Mouse (Mus musculus) urinary bladder, postnatal 10 days (tissue): ENCODE results near the gene Spx.

Experiments
- DNase-seq: peaks from one replicate; pipeline ENCODE4 v3.0.0; 2022; ENCODE audit warnings: low spot score

Spx gene

GRCm38 (mm10) chr6:142412906-142413491 is at the start of gene Spx:
Gene Spx (plus strand): TSS chr6:142413441.
- no peak for DNase-seq

- no peak for DNase-seq
Measured at GRCm38 (mm10) chr6:142365742-142366472, 47.3 kb upstream of the Spx start.

- DNase-seq, result no peak
Measured at GRCm38 (mm10) chr6:142366473-142367018, 46.7 kb upstream of the Spx start.

DNA sequence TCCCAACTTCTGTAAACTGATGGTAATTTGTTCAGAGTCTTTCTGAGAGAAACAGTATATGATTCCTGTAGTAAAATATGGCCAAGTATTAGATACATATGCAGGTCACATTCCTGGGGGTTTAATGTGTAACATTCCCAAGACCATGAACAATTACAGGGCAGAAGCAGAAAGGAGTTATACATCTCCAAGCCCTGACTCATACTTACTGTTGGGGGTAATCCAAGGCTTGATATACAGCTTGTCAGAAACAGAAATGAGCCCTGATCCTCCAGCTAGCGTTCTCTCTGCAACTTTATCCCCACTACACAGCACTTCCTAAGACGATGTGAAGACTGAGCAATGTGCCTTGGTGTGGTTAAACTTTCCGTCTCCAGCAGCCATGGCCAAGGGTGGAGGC is 45.7 kb upstream of the Spx start:
- DNase-seq, result no peak

- no peak for DNase-seq
Measured at GRCm38 (mm10) chr6:142369568-142369967, 43.7 kb upstream of the Spx start.

- DNase-seq, result no peak
Measured at GRCm38 (mm10) chr6:142377081-142377480, 36.2 kb upstream of the Spx start.

- DNase-seq, result no peak
Measured at GRCm38 (mm10) chr6:142378576-142379330, 34.5 kb upstream of the Spx start.

- DNase-seq, result no peak
Measured at GRCm38 (mm10) chr6:142379961-142380360, 33.3 kb upstream of the Spx start.

DNA sequence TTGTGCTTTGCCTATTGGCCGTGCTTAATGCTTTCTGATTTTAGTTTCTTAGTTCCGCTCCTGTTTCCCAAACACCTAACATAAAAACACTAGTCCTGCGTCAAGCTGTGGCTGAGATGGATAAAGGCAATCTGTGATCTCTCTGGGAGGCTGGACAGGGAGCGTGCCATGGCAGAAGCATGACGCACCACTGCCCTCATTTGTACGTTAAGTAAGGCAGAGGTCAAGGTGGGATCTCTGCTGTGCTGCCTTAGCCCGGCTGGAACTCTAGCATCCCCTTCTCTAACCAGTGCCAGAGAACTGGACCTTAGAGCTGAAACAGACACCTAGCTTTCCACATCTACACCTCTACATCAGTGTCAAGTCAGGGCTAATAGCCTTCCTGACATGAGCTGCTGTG is 31.6 kb upstream of the Spx start:
- no peak for DNase-seq

DNA sequence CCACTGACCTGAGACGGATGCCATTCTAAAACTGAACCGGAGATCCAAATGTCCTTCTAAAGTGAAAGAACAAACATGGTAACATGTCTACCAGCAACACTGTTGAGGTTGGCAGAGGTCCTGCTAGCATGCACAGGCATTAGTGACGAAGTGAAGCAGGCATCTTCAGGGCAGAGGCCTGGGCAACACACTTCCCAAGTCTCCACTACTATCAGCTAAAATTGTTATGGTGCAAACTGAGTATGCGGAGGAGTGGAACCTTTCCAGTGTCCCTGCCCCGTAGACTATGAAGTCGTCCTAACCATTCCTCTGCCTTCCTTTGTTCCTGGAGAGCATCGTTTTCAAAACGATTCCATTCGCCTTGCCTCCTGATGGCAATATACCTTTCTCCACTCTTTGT is 28.7 kb upstream of the Spx start:
- DNase-seq, result no peak

- no peak for DNase-seq
Measured at GRCm38 (mm10) chr6:142386285-142387010, 26.8 kb upstream of the Spx start.

DNA sequence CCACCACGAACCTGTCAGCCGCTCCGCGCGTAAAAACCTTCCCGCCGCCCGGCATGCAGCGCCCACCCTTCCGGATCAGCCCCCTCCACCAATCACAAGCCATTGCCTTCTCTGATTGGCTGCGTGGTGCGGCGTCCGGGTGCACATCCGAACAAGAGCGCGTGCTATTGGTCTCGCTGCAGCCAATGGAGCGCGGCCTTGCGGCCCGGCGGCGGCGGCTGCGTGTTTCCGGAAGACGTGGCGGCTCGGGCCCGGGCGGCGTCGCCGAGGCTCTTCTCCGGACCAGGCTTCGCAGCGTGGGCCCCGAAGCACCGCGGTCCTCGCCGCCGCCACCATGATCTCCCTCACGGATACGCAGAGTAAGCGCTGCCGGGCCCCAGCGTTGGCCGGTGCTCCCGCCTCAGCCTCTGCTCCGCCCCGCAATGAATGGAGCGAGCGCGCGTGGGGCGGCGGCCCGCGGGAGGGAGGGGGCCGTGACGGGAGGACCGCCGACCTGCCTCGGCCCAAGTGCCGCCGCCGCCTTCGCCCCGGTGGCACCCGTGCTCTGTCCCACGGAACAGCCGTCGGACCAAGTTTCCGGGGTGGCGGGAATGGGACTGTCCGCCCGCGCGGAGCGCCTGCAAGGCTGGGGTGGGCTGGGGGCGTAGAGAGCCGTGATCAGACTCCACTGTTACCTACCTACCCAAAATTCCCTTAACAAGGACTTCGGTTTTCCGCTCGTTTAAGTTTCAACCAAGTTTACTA is 26.1 kb upstream of the Spx start, which contains the start of the genes Recql and Golt1b:
Recql (minus strand) TSS at position 77 of the 744 bp plus-strand sequence.
Golt1b (plus strand) TSS at position 211 of the 744 bp plus-strand sequence.
- peak; percentile 97 for DNase-seq

DNA sequence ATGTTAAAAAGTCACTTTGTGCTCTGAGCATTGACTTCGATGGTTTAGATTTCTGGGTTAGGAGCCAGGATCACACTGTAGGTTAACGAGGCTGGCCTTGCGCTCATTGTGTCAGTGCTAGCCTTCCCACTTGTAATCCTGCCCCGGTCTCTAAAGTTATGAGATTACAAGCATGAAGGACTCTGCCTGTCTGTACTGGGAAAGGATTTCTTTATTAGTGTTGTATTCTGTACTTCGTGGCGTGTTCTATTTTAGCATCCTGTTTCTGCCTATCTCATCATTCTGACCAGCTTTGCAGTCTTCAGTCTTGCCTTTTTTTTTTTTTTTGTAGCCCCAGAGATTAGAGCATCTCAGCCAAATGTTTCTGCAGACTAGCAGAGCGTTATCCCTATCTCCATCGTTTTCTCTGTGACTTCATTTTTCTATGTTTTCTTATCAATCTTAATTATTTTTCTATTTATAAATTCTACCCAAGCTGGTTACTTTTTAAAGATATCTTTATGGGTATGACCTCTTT is 25.4 kb upstream of the Spx start:
- DNase-seq, result no peak

DNA sequence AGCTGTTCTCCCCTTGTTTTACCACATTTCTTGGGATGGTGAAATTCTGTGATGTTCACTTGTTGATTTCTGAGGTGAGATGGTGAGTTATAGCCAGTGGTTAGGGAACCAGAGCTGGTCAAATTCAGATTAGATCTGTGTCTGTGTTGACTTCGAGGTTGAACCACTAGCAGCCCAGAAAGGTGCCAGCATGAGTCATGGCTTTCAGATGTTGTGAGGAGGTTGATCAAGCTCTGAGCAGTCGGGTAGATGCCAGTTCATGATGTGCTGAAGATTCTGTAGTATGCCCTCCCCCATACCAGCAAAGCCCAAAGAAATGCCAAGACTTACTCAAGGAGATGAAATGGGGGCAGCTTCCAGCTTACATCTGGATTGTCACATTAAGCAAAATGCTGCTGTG is 24.1 kb upstream of the Spx start:
- DNase-seq, result no peak

DNA sequence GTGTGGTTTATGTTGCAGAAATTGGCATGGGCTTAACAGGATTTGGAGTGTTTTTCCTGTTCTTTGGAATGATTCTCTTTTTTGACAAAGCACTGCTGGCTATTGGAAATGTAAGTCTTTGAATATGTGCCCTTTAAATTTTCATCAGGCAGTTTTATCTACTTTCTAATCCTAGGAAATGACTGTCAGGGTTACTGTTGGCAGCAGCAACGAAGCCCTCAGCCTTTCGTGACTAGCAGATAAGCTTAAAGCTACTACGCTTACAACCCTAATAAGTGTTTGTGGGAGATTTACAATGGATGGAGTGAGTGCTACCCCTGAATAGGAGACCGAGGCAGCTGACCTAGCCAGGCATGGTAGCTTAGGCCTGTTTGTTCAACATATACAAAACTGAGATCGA is 20.9 kb upstream of the Spx start:
- DNase-seq, result no peak

- no peak for DNase-seq
Measured at GRCm38 (mm10) chr6:142394669-142395068, 18.6 kb upstream of the Spx start.

GRCm38 (mm10) chr6:142395756-142396155 is 17.5 kb upstream of the Spx start:
- no peak for DNase-seq

DNA sequence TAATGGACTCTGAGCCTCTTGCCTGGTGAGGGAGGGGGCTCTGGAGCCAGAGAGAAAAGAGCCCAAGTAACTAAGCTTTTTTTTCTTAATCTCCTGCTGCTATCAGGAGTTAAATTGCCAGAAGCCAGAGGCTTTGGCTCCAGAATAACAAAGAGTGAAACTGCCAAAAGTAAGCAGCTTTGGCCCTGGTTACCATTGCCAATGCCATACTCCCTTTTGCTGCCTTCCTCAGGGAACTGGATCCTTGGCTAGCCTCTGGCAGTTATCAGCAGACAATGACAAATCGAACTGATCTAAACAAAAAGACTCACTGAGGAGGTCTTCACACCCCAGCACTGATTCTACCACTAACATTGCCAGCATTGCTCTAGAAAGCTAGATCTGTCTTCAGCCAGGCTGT is 2.1 kb upstream of the Spx start:
- no peak for DNase-seq

GRCm38 (mm10) chr6:142413845-142414244 is 604 bp downstream of the Spx start:
- no peak for DNase-seq

GRCm38 (mm10) chr6:142414597-142414996 is 1.4 kb downstream of the Spx start:
- no peak for DNase-seq

GRCm38 (mm10) chr6:142424976-142425375 is 11.7 kb downstream of the Spx start:
- DNase-seq, result no peak
